Mouse (Mus musculus) kidney, postnatal 14 days (tissue): ENCODE results near the gene Trip4.

ENCODE experiments used
- DNase-seq: peaks from one replicate; pipeline ENCODE4 v3.0.0; 2022; ENCODE audit warnings: mixed read lengths

The Trip4 gene

DNA sequence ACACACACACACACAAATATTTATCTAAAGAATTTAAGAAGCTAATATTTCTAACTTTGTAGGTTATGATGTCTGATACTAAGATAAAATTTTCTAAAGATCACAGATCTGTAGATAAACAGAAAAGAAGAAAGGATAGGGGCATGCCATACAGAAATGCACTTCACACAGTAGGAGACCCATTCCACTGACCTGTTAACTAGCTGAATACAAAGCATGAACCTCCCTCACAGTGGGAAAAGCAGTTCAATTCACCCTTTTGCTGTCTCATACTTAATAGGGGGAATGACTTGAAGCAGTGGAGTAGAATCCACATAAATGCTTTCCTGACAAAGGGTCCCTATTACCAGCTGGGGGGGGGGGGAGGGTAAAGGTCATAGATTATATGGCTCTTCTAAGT, 75.0 kb downstream of the Trip4 start:
- DNase-seq = no peak

DNA sequence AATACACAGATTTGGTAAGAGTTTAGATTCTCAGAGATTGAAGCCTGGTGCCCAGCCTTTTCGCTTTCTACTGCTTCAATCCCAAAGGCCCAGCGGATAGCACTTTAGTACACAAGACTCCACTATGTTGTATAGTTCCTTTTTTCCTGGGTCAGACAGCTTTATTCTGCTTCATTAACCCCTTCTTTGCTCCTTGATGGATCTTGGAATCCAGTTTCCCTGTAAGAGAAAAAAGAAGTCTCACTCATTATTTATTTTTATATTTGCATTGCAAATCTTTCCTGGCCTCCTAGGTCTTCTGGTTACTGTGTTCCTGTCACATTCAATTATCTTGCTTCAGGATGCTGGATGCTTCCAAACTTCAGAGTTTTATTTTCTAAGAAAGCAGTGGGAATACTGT, 75.4 kb downstream of the Trip4 start:
- no peak for DNase-seq

DNA sequence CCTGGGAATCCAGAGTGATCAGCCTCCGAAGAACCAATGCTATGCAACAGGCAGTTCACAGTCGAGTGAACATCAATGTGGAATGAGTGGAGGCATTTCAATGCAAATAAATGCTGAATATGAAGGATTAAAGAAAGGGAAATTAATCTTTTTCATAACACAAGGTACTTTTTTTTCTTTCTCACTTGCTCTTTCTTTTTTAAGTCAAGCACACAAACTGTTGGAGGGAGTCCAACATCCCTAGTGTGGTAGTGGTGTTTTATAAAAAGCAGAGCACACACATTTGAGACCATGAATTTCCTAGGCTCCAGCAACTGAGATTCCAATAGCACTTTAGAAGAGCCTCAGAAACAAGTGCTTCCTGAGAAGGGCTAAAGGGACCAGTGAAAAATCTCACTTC, 76.6 kb downstream of the Trip4 start:
- no peak for DNase-seq

DNA sequence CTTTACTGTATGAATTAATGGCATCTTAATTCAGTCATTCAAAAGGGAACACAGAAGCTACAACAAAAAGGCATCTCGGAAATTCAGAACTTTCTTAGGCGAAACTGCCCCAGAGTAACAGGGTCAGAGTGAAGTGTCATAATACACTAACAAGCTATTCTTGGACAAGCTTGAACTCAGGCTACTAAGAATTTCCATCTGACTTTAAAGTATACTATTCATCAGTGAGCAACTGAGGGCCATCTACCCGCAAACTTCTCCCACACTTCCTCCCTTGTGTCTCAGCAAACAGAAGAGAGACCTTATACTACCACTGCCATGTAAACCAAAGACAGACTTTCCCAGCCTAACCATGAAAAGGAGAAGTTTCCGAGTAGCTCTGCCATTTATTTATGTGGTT, 77.4 kb downstream of the Trip4 start:
- DNase-seq = no peak

DNA sequence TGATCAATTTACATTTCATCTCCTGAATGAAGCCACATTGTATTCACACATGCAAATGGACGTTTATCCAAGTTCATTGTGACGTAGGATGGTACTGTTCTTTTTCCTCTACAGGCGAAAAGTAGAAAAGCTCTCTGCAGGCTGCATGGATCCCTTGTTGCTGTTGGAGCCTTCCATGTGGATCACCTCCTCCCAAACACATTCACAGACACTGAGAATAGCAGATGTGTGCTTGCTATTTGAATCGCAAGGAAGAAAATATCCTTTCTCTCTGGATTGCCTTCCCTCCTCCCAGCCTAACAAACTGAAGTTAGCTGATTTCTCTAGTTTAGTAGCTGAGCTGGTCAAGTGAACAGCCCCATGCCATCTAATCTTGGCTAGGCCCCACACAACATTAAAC, 78.3 kb downstream of the Trip4 start:
- DNase-seq = no peak

DNA sequence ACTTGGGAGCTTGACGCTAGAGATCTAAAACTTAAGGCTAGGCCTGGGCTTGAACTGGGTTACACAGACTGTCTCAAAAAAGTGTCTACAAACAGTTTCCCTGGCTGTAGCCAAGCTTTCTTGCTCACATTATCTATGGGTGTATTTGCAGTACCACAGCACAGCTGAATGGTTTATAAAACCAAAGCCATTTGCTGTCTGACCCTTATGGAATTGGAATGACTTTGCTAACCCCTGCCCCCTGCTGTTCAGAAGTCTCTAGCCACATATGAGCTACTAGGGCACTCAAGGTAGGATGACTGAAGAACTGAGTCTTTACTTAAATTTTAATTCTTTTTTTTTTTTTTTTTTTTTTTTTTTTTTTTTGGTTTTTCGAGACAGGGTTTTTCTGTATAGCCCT, 79.2 kb downstream of the Trip4 start:
- DNase-seq = peak; percentile 66

DNA sequence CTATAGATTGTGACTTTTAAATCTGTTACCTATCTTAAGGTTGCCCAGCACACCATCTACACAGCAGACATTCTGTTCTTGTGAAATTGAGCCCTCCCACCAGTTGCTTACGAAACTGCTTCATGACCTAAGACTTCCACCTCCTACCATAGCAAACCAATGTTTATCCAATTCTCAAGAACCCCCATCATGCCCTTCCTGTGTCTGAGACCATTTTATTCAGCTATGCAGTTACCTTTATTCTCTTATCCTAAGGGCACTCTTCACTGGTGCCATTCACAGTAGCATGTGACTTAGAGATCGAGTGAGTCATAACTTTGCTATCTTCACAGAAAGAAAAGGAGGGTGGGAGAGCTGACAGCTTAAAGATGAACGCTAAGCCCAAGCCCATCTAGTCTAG, 80.1 kb downstream of the Trip4 start:
- no peak for DNase-seq

DNA sequence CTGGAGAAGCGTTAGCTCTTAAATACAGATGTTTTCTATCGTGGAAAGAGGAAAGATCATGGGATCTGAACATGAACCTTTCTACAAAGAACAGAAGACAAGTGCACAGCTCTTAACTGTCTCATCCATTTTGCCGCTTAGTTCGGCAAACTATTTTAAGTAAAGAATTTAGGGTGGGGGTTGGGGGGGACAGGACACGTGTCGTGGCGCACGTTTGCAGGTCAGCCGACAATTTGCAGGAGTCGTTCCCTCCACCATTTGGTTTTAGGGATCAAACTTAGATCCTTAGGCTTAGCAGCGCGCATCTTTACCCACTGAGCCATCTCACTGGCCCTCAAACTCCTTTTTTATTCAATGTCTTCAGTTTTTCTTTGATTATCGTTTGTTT, 80.6 kb downstream of the Trip4 start:
- DNase-seq = no peak

DNA sequence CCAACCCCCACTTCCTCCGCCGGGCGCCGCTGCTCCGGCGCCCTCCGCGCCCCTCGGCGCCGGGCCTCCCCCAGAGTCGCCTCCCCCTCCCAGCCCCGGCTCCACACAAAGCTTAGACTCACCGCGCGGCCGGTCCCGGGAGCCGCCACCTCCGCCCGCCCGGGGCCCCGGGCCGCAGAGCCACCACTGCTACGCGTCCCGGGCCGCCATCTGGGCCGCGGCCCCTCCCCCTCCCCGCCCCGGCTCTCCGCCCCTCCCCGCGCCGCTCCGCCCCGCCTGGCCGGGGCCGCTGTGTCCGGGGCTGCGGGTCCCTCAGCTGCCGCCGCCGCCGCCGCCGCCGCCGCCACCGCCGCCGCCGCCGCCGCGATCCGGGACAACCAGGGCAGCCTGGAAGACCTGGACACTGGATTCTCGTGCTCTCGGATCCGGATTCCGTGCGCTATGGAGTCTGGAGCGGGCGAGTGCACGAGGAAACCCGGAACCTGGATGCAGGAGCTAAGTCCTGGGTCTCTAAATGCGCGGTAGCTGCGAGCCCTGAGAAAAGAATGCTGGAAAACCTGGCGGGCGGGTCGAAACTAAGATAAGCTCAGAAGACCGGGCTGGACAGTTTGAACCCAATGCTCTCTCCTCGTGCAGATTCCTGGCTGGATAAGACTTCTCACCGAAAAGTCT, 81.1 kb downstream of the Trip4 start, which contains the start of gene Zfp609:
TSS of gene Zfp609 (minus strand) at position 221 of the 672 bp plus-strand sequence.
- DNase-seq = peak; percentile 96

DNA sequence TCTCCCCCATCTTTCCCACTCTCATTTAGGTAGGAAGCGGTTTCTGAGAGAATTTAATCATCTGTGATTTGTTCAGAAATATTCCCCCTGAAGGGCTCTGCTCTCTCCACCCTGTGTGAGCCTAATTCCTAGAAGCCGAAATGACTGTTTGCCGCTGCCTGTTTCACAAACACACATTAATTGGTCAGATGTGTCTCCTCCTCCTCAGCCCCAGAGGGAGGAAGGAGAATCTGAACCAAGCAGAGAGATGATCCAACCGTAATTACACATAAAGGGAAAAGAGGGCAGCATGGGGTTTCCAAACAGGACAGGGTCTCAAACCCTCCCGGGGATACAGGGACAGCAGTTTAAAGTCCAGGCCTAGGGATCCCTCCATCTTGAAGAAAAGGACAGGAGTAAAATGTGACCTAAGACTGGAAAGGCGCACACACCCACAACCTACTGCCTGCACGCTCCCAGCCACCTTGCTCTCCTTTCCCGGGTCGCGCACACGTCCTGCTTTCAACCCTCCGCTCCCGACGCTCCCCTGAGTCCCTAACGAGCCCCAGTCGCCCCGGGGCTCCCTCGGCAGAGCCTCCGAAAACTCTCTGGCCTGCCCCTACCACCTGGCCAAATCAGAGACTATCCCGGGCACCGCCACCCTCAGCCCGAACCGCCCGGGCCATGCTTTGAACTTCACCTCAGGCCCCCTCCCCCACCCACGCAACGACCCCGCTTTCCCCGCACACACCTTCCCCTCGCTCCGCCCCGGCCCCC, 81.8 kb downstream of the Trip4 start:
- peak; percentile 62 for DNase-seq

DNA sequence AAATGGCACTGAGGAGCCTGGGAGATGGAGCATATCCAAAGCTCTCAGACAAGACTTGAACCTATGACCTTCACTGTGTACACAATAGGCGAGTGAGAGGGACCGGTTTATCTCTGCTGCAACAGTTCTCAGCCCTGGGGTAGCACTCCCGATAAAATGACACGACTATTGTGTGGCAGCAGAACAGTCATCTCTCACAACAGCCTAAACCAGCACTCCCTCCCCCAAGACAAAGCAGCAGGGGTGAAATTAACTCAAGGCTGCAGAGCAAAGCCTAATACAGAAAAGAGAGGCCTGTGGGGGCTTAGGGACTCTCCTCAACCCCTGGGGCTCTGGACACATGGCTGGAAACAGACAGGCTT, 82.4 kb downstream of the Trip4 start:
- no peak for DNase-seq

DNA sequence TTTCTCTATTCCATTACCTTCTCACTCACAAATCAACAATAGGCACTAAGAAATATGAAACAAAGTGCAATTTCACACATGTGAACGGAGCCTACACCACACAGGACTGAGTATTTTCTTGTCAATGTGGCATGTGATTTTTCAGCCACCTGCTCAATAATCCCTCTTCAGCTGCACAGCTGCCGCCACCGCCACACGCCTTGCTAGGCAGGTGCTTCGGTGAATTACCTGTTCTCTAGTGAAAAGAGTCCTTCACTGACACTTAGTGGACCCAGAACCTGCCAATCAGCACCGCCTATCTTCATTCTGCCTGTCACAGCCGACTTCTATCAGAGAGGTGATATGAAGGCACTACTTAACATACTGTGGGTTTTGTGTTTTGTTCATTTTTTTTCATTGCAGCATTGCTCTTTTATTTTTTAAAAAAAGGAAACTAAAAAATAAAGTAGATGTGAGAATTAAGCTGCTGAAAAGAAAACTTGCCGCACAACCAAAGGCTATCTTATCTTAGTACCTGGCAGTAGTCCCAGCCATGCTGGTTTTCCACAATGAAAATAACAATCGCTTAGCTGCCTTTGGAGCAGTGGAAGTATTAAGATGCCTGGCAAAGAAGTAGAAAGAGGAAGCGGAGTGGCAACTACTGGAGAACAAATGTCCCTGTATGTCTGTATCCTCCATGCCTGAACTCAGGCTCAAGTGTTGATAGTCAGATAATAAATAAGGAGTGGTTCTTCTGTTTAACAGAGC, 84.7 kb downstream of the Trip4 start:
- DNase-seq = peak; percentile 18

DNA sequence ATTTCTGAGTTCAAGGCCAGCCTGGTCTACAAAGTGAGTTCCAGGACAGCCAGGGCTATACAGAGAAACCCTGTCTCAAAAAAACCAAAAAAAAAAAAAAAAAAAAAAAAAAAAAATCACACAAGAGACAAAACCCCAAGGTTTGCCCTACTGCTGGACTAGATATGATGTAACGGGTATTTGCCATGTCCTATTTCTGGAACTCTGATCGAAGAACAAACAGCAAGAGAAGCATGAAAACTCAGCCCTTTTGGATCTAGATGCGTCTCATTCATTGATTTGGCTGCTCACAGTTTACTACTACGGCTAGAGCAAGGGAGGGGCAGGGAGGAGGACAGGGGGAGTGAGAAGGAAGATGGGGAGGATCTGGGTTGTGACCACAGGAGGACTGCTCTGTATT, 86.6 kb downstream of the Trip4 start:
- DNase-seq = no peak

DNA sequence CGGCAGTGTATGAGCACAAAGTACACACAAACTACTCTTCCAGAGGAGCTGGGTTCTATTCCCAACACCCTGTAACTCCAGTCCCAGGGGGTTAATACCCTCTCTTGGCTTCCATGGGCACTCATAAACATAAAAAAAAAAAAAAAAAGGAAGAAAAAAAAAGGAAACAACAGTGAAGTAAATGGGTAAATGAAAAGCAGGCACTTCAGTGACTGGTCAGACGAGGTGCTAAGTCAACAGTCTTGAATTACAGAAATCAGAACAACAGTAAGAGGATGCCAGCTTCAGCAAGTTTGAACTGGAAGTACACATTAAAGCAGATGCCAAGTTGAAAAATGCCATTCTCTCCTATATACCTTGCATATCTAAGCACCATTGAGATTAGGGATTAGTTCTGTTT, 88.3 kb downstream of the Trip4 start:
- DNase-seq = no peak

DNA sequence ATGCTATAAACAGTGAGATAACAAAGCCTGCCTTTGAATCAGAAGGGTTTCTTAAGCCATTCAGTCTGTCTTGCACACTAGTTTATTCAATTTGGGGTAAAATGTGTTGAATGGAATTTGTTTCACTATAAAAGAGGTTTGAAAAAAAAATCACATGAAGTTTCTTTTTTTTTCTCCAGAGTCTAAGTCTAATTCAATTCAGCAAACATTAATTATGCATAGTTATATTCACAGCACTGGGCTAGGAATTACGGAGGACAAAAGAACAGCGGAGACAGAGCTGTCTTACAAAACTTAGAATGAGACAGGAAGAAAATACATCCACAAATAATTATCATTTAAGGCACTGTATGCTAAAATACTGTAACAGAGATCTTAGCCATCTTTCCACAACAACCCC, 90.2 kb downstream of the Trip4 start:
- DNase-seq = no peak

DNA sequence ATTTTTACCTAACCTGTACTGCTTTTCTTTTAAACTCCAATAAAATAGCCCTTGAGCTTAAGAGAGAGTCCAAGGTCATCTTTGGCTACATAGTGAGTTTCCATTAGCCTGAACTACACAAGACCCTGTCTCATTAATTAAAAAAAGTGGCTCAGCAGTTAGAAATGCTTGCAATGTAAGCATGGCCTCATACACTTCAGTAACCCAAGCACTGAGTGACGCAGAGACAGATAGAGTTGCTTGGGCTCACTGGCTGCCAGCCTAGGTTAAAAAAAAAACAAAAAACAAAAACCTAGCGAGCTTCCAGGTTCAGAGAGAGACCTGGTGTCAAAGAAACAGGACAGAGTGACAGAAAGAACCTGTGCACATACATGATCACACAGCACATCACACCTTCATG, 95.8 kb downstream of the Trip4 start:
- no peak for DNase-seq

DNA sequence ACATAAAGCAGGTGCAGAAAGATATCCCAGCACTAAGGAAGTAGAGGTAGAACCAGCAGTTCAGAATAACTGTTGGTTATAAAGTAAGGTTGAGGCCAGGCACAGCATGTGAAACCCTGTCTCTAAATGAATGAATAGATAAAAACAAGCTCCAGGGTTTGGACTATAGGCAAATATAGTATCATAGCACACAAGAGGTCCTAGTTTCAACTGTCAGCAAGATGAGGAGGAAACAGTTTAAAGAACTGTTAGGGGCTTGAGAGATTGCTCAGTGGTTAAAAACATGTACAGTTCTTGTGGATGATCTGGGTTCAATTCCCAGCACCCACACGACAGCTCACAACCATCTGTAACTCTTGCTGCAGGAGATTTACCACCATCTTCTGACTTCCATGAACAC, 96.8 kb downstream of the Trip4 start:
- DNase-seq = no peak

DNA sequence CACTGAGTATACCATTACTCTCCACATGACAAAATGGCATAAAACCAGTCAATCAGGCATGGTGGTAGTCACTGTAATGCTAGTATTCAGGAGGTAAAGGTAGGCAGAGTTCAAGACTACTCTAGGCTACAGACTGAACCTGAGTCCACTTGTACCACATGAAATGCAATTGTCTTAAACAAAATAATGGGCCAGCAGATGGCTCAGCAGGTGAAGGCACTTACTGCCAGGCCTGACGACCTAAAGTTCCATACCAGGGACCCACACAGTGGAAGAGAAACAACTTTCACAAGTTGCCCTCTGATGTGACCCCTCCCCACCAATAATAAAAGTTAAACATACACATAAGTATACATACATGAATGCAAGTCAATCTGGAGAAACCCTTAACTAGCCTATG, 100.8 kb downstream of the Trip4 start:
- no peak for DNase-seq

DNA sequence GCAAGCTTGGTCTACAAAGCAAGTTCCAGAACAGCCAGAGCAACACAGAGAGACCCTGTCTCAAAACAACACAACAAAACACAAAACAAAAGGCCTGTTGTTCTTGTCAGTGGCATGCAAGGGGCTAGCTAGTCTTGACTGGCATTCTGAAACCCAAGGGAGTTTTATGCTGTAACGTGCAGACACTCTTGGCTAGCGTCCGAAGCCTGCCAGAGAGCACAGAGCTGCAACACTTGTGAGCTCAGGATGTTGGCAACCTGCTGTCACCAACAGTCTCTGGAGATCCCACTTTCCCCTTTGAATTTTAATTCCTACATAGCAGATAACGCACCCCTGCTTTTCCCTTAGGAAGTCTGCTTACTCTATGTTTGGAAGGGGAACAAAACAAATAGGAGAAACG, 101.3 kb downstream of the Trip4 start:
- no peak for DNase-seq

DNA sequence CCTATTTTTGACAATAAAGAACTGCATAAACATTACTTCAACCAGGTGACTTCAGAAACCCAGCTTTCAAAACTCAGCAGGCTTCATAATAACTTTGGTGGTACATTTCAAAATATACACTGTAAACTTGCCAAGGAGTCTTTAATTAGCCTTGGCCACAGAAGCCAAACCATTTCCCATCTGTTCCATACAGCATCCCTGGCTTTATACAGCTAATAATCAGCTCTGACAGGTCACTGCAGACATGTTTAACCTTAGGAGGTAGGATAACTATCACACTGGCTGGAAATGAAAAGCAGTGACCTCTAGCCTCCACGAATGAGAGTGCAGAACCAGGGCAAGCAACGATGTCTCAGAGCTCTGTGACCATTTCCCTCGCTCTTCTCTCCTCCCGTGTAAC, 108.8 kb downstream of the Trip4 start:
- no peak for DNase-seq

DNA sequence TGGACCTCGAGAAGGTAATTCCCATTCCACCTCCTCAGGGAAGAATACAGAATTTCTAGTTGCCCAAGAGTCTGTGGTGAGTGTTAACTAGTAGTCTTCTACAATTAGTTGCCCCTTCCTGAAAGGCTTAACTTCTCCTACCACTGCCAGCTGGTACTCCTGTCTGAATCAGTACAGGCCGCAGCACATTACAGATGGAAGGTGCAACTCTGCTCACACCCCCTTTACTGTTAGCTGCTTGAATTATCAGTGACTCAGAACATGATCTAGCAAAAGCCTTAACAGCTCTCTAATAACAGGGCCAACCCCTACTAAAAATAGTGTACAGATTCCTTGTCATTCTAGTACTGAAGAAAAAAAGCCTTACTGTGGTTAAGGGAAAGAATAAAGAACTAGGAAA, 112.9 kb downstream of the Trip4 start:
- DNase-seq = no peak

DNA sequence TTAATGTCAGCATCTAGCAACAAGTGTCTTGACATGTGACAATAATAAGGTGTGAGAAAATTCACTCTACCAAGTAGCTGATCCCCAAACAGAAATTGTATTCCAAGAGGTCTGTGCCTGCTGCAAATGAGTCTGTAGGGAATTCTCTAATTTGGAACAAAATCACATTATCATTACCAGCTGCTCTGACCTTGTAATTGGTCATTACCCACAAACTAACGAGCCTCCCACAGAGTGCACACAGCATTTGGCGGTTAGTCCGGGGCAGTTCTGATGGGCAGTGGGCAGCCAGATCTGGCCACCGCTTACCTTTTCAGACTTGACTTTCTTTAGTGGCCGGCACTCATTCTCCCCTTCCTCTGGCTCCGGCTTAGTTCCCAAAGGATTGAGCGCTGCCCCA, 114.3 kb downstream of the Trip4 start:
- no peak for DNase-seq

DNA sequence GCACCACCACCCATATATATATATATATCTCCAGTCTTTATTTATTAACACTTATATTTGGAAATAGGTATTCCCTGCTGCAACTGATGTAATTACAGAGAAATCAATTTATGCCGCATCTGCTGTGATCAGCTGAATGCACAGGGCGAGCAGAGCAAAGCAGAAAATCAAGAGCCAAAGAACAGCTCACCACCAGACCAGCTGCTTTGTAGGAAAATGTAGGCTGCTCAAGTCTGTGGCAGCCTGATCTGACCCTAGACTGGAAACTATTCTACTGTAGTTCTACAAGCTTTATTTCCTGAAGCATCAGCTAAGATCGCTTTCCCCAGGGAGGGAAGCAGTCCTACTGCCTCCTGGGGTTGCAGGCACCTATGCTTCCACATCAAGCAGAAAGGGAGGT, 115.1 kb downstream of the Trip4 start:
- no peak for DNase-seq

DNA sequence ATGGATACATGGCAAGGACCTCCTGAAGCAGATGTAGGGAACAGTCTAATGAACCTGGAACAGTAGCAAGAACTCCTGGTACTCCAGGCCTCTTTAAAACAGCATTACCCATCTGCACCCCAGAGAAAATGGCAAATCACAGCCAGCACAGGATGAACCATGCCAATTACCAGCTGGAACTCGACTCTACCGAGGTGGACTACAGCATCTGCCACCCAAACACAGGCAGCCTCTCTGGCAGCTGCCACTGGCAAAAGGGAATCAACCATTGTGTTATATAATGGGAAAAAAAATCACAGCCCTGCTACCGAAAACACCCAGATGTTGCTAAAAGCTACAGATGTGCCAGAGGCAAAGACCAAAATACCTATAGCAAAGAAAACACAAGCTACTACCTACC, 115.5 kb downstream of the Trip4 start:
- DNase-seq = no peak
